Mouse (Mus musculus): Measurements from ENCODE around the gene Wdtc1.

DNA sequence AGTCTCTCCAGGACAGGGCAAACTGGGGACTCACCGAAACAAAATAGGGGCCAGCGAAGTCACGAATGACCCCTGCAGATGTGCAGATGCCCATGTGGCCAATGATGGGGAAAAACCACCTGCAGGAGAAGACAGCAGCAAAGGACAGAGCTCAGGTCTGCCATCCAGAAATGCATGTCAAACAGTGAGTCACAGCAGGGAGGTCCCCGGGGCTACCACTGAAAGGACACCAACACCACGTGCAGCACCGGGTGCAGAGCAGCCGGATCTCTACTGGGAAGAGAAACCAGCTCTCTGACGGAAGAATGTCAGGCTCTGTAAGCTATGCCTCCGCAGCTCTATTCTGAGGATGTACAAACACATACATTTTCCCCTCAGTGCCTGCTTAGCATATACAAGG, 82.4 kb downstream of the Wdtc1 start:
- TF ChIP-seq CTCF (IDR thresholded peaks at IDR 0.05; ENCODE audit: low read depth, low read length) (no peak), GATA1 (IDR thresholded peaks at IDR 0.05; ENCODE audit: borderline replicate concordance, low read length) (no peak), TAL1 (conservative IDR thresholded peaks at IDR 0.05; ENCODE audit: low read depth, low read length) (no peak), POLR2AphosphoS5 (IDR thresholded peaks at IDR 0.05; ENCODE audit: insufficient replicate concordance, low read depth, low read length) (no peak)

Data from G1E (cell line).